Mouse (Mus musculus) heart, postnatal 0 days (tissue): Measurements from ENCODE around the gene Mt3. TPM values are rescaled to one million over a fixed set of nuclear protein-coding genes. Genes with fewer than 3 reads are reported as not detected.
"Not testable (repeated sequence)": the region's sequence is repeated elsewhere in the genome, so short reads cannot be mapped to it uniquely, and the experiment has no call there.

ENCODE experiments used
- ATAC-seq: fragments of 200-750 bp; cut with Nextera tagmentation; 2 replicates; pipeline ENCODE4 v1.8.0; 2017; ENCODE audit warnings: low read depth, moderate number of reproducible peaks, moderate library complexity; ENCODE audit not compliant: insufficient read depth
- DNase-seq: peaks from one replicate; pipeline ENCODE4 v3.0.0-alpha.2; 2016; ENCODE audit warnings: low spot score
- H3K27ac ChIP-seq: fragments of 300-500 bp; sonication (generic); 2 replicates; pipeline ENCODE4 v1.5.1; 2014; ENCODE audit warnings: low read depth, mild to moderate bottlenecking
- H3K27me3 ChIP-seq: fragments of 300-500 bp; sonication (generic); 2 replicates; pipeline ENCODE4 v1.6.1; 2014; ENCODE audit warnings: low read length, mixed read lengths; ENCODE audit not compliant: control insufficient read depth, insufficient read depth
- H3K36me3 ChIP-seq: fragments of 300-500 bp; sonication (generic); replicated peaks from 2 replicates; pipeline ENCODE4 v1.6.1; 2014; ENCODE audit warnings: low read length, mixed read lengths; ENCODE audit not compliant: control insufficient read depth, insufficient read depth
- H3K4me1 ChIP-seq: fragments of 300-500 bp; sonication (generic); 2 replicates; pipeline ENCODE4 v1.6.1; 2014; ENCODE audit warnings: antibody characterized with exemption; ENCODE audit not compliant: control insufficient read depth, insufficient read depth
- H3K4me2 ChIP-seq: fragments of 300-500 bp; sonication (generic); 2 replicates; pipeline ENCODE4 v1.6.1; 2014; ENCODE audit warnings: low read depth, mild to moderate bottlenecking, low read length, moderate library complexity
- H3K4me3 ChIP-seq: fragments of 300-500 bp; sonication (generic); 2 replicates; pipeline ENCODE4 v1.5.1; 2014; ENCODE audit warnings: low read depth, low read length
- H3K9ac ChIP-seq: fragments of 300-500 bp; sonication (generic); replicated peaks from 2 replicates; pipeline ENCODE4 v1.6.1; 2014; ENCODE audit warnings: low read depth, low read length, mixed read lengths
- H3K9me3 ChIP-seq: fragments of 300-500 bp; sonication (generic); replicated peaks from 2 replicates; pipeline ENCODE4 v1.6.1; 2016; ENCODE audit warnings: low read length; ENCODE audit not compliant: control insufficient read depth
- CTCF ChIP-seq: IDR thresholded peaks from 2 replicates; pipeline ENCODE4 v1.5.1; 2016; ENCODE audit warnings: antibody characterized with exemption, control low read depth, low read depth
- EP300 ChIP-seq: IDR thresholded peaks from 2 replicates; pipeline ENCODE4 v1.6.1; 2016; ENCODE audit warnings: antibody characterized with exemption, low read depth
- WGBS: fragments of 180-500 bp; shearing (Covaris S2); extraction: QIAGEN DNeasy Blood & Tissue Kit; methylation state at CpG from one replicate; pipeline ENCODE4 v1.1.7; 2014; 5-methylcytosine and 5-hydroxymethylcytosine counted together
- polyA plus RNA-seq: library from polyadenylated mRNA; unstranded; fragments of >200 nt; fragmentation: Nextera tagmentation; extraction: Ambion mirVana; gene quantifications from 2 replicates; pipeline ENCODE4 v1.2.1, GENCODE M21; 2015
- total RNA-seq: library from RNA; depleted of rRNA; stranded (reverse); fragments of >200 nt; gene quantifications from 2 replicates; pipeline ENCODE4 v1.2.3, GENCODE M21; 2014; ENCODE audit warnings: low replicate concordance

The Mt3 gene
- total and polyA plus RNA-seq, 2 experiments from 2014 or later, result 67.4 to 217 TPM

- WGBS, result 36% methylated on average over 8 of the region's 8 CpGs
- Histone ChIP-seq H3K27me3 (no peaks in the 10 kb centered on the region), H3K4me1 (no peaks in the 10 kb centered on the region), H3K9me3 (no peaks in the 10 kb centered on the region), H3K4me3 (no peak overlapping the region), H3K27ac (no peak overlapping the region), H3K36me3 (no peaks in the 10 kb centered on the region), H3K9ac (no peak overlapping the region), H3K4me2 (no peak overlapping the region)
- DNase-seq, result no peak
- TF ChIP-seq EP300, result no peak
- TF ChIP-seq CTCF, result no peak
- no peak for ATAC-seq
These were observed 29.5 kb upstream of the Mt3 start for GRCm38 (mm10) chr8:94122711-94123468.

- no peaks in the 10 kb centered on the region for H3K9me3 ChIP-seq
- 75% methylated on average over 6 of the region's 6 CpGs for WGBS
- TF ChIP-seq EP300, result no peak
- TF ChIP-seq CTCF, result no peak
- H3K4me2 ChIP-seq, result no peak overlapping the region
- ATAC-seq (no peak), DNase-seq (no peak)
- no peak overlapping the region for H3K4me3 ChIP-seq
- H3K4me1 ChIP-seq, result no peaks in the 10 kb centered on the region
- no peaks in the 10 kb centered on the region for H3K36me3 ChIP-seq
- H3K27me3 ChIP-seq, result no peaks in the 10 kb centered on the region
- no peak overlapping the region for H3K27ac ChIP-seq
- no peak overlapping the region for H3K9ac ChIP-seq
These were observed 24.7 kb upstream of the Mt3 start for GRCm38 (mm10) chr8:94127711-94128110.

- ATAC-seq (no peak), DNase-seq (no peak)
- Histone ChIP-seq H3K36me3 (no peaks in the 10 kb centered on the region), H3K4me1 (no peaks in the 10 kb centered on the region), H3K27me3 (no peaks in the 10 kb centered on the region), H3K9ac (no peak overlapping the region), H3K4me2 (no peak overlapping the region), H3K4me3 (no peak overlapping the region), H3K9me3 (no peaks in the 10 kb centered on the region), H3K27ac (no peak overlapping the region)
- 85% methylated on average over 6 of the region's 6 CpGs for WGBS
- TF ChIP-seq CTCF (no peak), EP300 (no peak)
These were observed 23.1 kb upstream of the Mt3 start for GRCm38 (mm10) chr8:94129133-94129789.

GRCm38 (mm10) chr8:94130126-94130525 is 22.3 kb upstream of the Mt3 start:
- Histone ChIP-seq H3K4me3 (no peak overlapping the region), H3K27ac (no peak overlapping the region), H3K27me3 (no peaks in the 10 kb centered on the region), H3K9me3 (no peaks in the 10 kb centered on the region), H3K9ac (no peak overlapping the region), H3K4me1 (no peaks in the 10 kb centered on the region), H3K4me2 (no peak overlapping the region), H3K36me3 (no peaks in the 10 kb centered on the region)
- WGBS, result 86% methylated on average over 4 of the region's 4 CpGs
- TF ChIP-seq EP300, result no peak
- no peak for TF ChIP-seq CTCF
- ATAC-seq (no peak), DNase-seq (no peak)

GRCm38 (mm10) chr8:94132096-94132495 is 20.3 kb upstream of the Mt3 start:
- Histone ChIP-seq H3K4me3 (no peak overlapping the region), H3K4me2 (no peak overlapping the region), H3K27me3 (no peaks in the 10 kb centered on the region), H3K36me3 (no peaks in the 10 kb centered on the region), H3K9me3 (no peaks in the 10 kb centered on the region), H3K27ac (no peak overlapping the region), H3K4me1 (no peaks in the 10 kb centered on the region), H3K9ac (no peak overlapping the region)
- TF ChIP-seq EP300, result no peak
- no peak for TF ChIP-seq CTCF
- WGBS, result 77% methylated on average over 5 of the region's 5 CpGs
- ATAC-seq, result no peak
- no peak for DNase-seq

GRCm38 (mm10) chr8:94134601-94135000 is 17.8 kb upstream of the Mt3 start:
- H3K27me3 ChIP-seq, H3K4me3 ChIP-seq, H3K9ac ChIP-seq, DNase-seq, H3K27ac ChIP-seq, ATAC-seq, H3K4me1 ChIP-seq, H3K4me2 ChIP-seq, H3K36me3 ChIP-seq, H3K9me3 ChIP-seq: not testable (repeated sequence)
- WGBS, result 51% methylated on average over 3 of the region's 3 CpGs
